Mouse (Mus musculus) MEL (cell line): ENCODE data around the gene Snapin. TPM values are rescaled to one million over a fixed set of nuclear protein-coding genes. Genes with fewer than 3 reads are reported as not detected.

ENCODE experiments used
- DNase-seq: peaks from one replicate; pipeline ENCODE4 v3.0.0; 2011; ENCODE audit warnings: low read depth, low spot score
- H3K27ac ChIP-seq: 2 replicates; pipeline ENCODE4 v1.5.1; 2012; ENCODE audit warnings: low read depth, mild to moderate bottlenecking, control low read depth, low read length, moderate library complexity; ENCODE audit not compliant: control insufficient read depth
- H3K27me3 ChIP-seq, 2 experiments: fragments of 150-350 bp in 1 of 2; sonication (generic) in 1 of 2; 2 replicates each; pipeline ENCODE4 v1.6.1; 2012; ENCODE audit warnings: low read length in 2 of 2, mild to moderate bottlenecking in 2 of 2, improper control_type of control experiment in 1 of 2, moderate library complexity in 1 of 2; ENCODE audit not compliant: insufficient read depth in 2 of 2, control insufficient read depth in 1 of 2
- H3K36me3 ChIP-seq, 2 experiments: 2 replicates each; pipeline ENCODE4 v1.6.1; 2012 to 2014; ENCODE audit warnings: low read length in 2 of 2, improper control_type of control experiment in 1 of 2, inconsistent platforms in 1 of 2, mild to moderate bottlenecking in 1 of 2; ENCODE audit not compliant: insufficient read depth in 2 of 2, control insufficient read depth in 1 of 2
- H3K4me1 ChIP-seq, 2 experiments: fragments of 150-350 bp in 1 of 2; sonication (generic) in 1 of 2; 2 replicates each; pipeline ENCODE4 v1.6.1; 2012; ENCODE audit warnings: low read length in 2 of 2, improper control_type of control experiment in 1 of 2, mild to moderate bottlenecking in 1 of 2; ENCODE audit not compliant: insufficient read depth in 2 of 2, control insufficient read depth in 1 of 2
- H3K4me3 ChIP-seq, 2 experiments: fragments of 150-350 bp in 1 of 2; sonication (generic) in 1 of 2; 2 replicates each; pipeline ENCODE4 v1.5.1; 2012; ENCODE audit warnings: low read depth in 2 of 2, low read length in 2 of 2, mild to moderate bottlenecking in 2 of 2, moderate library complexity in 2 of 2, control low read depth in 1 of 2, improper control_type of control experiment in 1 of 2; ENCODE audit not compliant: control insufficient read depth in 1 of 2, insufficient read depth in 1 of 2
- H3K79me2 ChIP-seq: 2 replicates; pipeline ENCODE4 v1.6.1; 2012; ENCODE audit warnings: mild to moderate bottlenecking, low read length, moderate library complexity; ENCODE audit not compliant: control insufficient read depth, poor library complexity, insufficient read depth
- H3K9ac ChIP-seq: 2 replicates; pipeline ENCODE4 v1.6.1; 2012; ENCODE audit warnings: low read depth, mild to moderate bottlenecking, control low read depth, low read length, moderate library complexity; ENCODE audit not compliant: control insufficient read depth, poor library complexity, severe bottlenecking
- H3K9me3 ChIP-seq: fragments of 150-350 bp; sonication (generic); replicated peaks from 2 replicates; pipeline ENCODE4 v1.6.1; 2012; ENCODE audit warnings: mild to moderate bottlenecking, low read length, improper control_type of control experiment, moderate library complexity; ENCODE audit not compliant: insufficient read depth
- BHLHE40 ChIP-seq: IDR thresholded peaks from 2 replicates; pipeline ENCODE4 v1.6.1; 2012; ENCODE audit warnings: low read depth, mild to moderate bottlenecking, inconsistent platforms, low read length, improper control_type of control experiment, borderline replicate concordance
- CHD1 ChIP-seq: IDR thresholded peaks from 2 replicates; pipeline ENCODE4 v1.6.1; 2012; ENCODE audit warnings: low read depth, mild to moderate bottlenecking, inconsistent platforms, low read length, improper control_type of control experiment
- CHD2 ChIP-seq: IDR thresholded peaks from 2 replicates; pipeline ENCODE4 v1.6.1; 2011; ENCODE audit warnings: low read length, improper control_type of control experiment
- CTCF ChIP-seq, 3 experiments: IDR thresholded peaks in 2 of 3; conservative IDR thresholded peaks in 1 of 3; 2 replicates each; pipeline ENCODE4 v1.5.1; 2011 to 2012; ENCODE audit warnings: low read length in 3 of 3, low read depth in 2 of 3, mild to moderate bottlenecking in 2 of 3, improper control_type of control experiment in 1 of 3, inconsistent platforms in 1 of 3, mixed read lengths in 1 of 3, moderate library complexity in 1 of 3; ENCODE audit not compliant: control insufficient read depth in 1 of 3, insufficient read depth in 1 of 3, poor library complexity in 1 of 3, severe bottlenecking in 1 of 3
- E2F4 ChIP-seq: IDR thresholded peaks from 2 replicates; pipeline ENCODE4 v1.6.1; 2011; ENCODE audit warnings: low read depth, low read length, improper control_type of control experiment, borderline replicate concordance
- ELF1 ChIP-seq: IDR thresholded peaks from 2 replicates; pipeline ENCODE4 v1.6.1; 2014; ENCODE audit warnings: low read depth, mild to moderate bottlenecking, inconsistent platforms, low read length, improper control_type of control experiment, moderate library complexity
- EP300 ChIP-seq, 2 experiments: IDR thresholded peaks; 2 replicates each; pipeline ENCODE4 v1.6.1; 2011; ENCODE audit warnings: improper control_type of control experiment in 2 of 2, low read length in 2 of 2, low read depth in 1 of 2, mild to moderate bottlenecking in 1 of 2
- GABPA ChIP-seq: IDR thresholded peaks from 2 replicates; pipeline ENCODE4 v1.6.1; 2012; ENCODE audit warnings: low read depth, mild to moderate bottlenecking, inconsistent platforms, low read length, improper control_type of control experiment, moderate library complexity
- HCFC1 ChIP-seq: IDR thresholded peaks from 2 replicates; pipeline ENCODE4 v1.6.1; 2012; ENCODE audit warnings: low read depth, mild to moderate bottlenecking, inconsistent platforms, low read length, improper control_type of control experiment, moderate library complexity
- KAT2A ChIP-seq: conservative IDR thresholded peaks from 2 replicates; pipeline ENCODE4 v1.6.1; 2012; ENCODE audit warnings: low read depth, low read length, improper control_type of control experiment, inconsistent platforms
- MAX ChIP-seq: IDR thresholded peaks from 2 replicates; pipeline ENCODE4 v1.6.1; 2011; ENCODE audit warnings: low read length, improper control_type of control experiment
- MXI1 ChIP-seq: IDR thresholded peaks from 2 replicates; pipeline ENCODE4 v1.6.1; 2011; ENCODE audit warnings: mild to moderate bottlenecking, low read depth, low read length, improper control_type of control experiment
- RAD21 ChIP-seq: IDR thresholded peaks from 2 replicates; pipeline ENCODE4 v1.6.1; 2011; ENCODE audit warnings: mild to moderate bottlenecking, low read depth, low read length, improper control_type of control experiment
- SMC3 ChIP-seq: IDR thresholded peaks from 2 replicates; pipeline ENCODE4 v1.6.1; 2011; ENCODE audit warnings: low read depth, low read length, improper control_type of control experiment
- TAL1 ChIP-seq: IDR thresholded peaks from 2 replicates; pipeline ENCODE4 v1.6.1; 2012; ENCODE audit warnings: mild to moderate bottlenecking, inconsistent platforms, low read length, moderate library complexity, mixed read lengths
- TCF12 ChIP-seq: IDR thresholded peaks from 2 replicates; pipeline ENCODE4 v1.6.1; 2014; ENCODE audit warnings: low read depth, mild to moderate bottlenecking, inconsistent platforms, low read length, improper control_type of control experiment, moderate library complexity
- USF1 ChIP-seq: IDR thresholded peaks from 2 replicates; pipeline ENCODE4 v1.6.1; 2014; ENCODE audit warnings: low read depth, mild to moderate bottlenecking, inconsistent platforms, low read length, improper control_type of control experiment, moderate library complexity
- USF2 ChIP-seq, 2 experiments: IDR thresholded peaks; 2 replicates each; pipeline ENCODE4 v1.6.1; 2011 to 2012; ENCODE audit warnings: improper control_type of control experiment in 2 of 2, low read length in 2 of 2, borderline replicate concordance in 1 of 2, inconsistent platforms in 1 of 2, low read depth in 1 of 2, mild to moderate bottlenecking in 1 of 2; ENCODE audit not compliant: insufficient read depth in 1 of 2
- ZC3H11A ChIP-seq: IDR thresholded peaks from 2 replicates; pipeline ENCODE4 v1.6.1; 2012; ENCODE audit warnings: low read depth, mild to moderate bottlenecking, inconsistent platforms, low read length, improper control_type of control experiment
- ZMIZ1 ChIP-seq: IDR thresholded peaks from 2 replicates; pipeline ENCODE4 v1.6.1; 2012; ENCODE audit warnings: low read depth, mild to moderate bottlenecking, inconsistent platforms, low read length, improper control_type of control experiment, moderate library complexity
- ZNF384 ChIP-seq: IDR thresholded peaks from 2 replicates; pipeline ENCODE4 v1.6.1; 2012; ENCODE audit warnings: low read depth, mild to moderate bottlenecking, inconsistent platforms, low read length, improper control_type of control experiment
- polyA plus RNA-seq, 2 experiments: library from polyadenylated mRNA; stranded (reverse) in 1 of 2; unstranded in 1 of 2; fragments of >175 nt in 1 of 2; fragments of >200 nt in 1 of 2; gene quantifications; 2 replicates each; pipeline versions ENCODE4 v1.2.1 to v1.2.4; 2012; ENCODE audit warnings: low replicate concordance in 2 of 2, low read depth in 1 of 2; ENCODE audit not compliant: insufficient read length in 2 of 2, insufficient read depth in 1 of 2, missing spikeins in 1 of 2
- total RNA-seq: library from RNA; depleted of rRNA; stranded (reverse); fragments of 300-350 nt; gene quantifications from 2 replicates; pipeline ENCODE4 v1.2.3, GENCODE M21; 2012

Snapin gene
- total and polyA plus RNA-seq, 3 experiments = 24.5 to 46.8 TPM; not detected in 1

- Histone ChIP-seq H3K27me3 (peaks cover 8 to 13% of the 10 kb centered on the region in 2 experiments), H3K27ac (no peak overlapping the region), H3K36me3 (no peaks in the 10 kb centered on the region), H3K9ac (no peak overlapping the region), H3K79me2 (no peaks in the 10 kb centered on the region), H3K4me3 (no peak overlapping the region), H3K9me3 (no peaks in the 10 kb centered on the region), H3K4me1 (no peaks in the 10 kb centered on the region)
- TF ChIP-seq CTCF (IDR thresholded peaks at IDR 0.05 in 2 of 3, conservative IDR thresholded peaks at IDR 0.05 in 1 of 3; ENCODE audit: control insufficient read depth in 1 of 3, insufficient read depth in 1 of 3, low read depth in 2 of 3, low read length in 3 of 3, poor library complexity in 1 of 3, severe bottlenecking in 1 of 3) (no peak), RAD21 (no peak), TCF12 (no peak), TAL1 (no peak), ZC3H11A (no peak), GABPA (no peak), KAT2A (no peak), E2F4 (no peak), CHD2 (no peak), USF2 (IDR thresholded peaks at IDR 0.05; ENCODE audit: borderline replicate concordance in 1 of 2, insufficient read depth in 1 of 2, low read depth in 1 of 2, low read length in 2 of 2) (no peak), MAX (no peak), SMC3 (no peak)
- no peak for DNase-seq
These were observed 28.3 kb downstream of the Snapin start for GRCm38 (mm10) chr3:90462579-90462978.

DNA sequence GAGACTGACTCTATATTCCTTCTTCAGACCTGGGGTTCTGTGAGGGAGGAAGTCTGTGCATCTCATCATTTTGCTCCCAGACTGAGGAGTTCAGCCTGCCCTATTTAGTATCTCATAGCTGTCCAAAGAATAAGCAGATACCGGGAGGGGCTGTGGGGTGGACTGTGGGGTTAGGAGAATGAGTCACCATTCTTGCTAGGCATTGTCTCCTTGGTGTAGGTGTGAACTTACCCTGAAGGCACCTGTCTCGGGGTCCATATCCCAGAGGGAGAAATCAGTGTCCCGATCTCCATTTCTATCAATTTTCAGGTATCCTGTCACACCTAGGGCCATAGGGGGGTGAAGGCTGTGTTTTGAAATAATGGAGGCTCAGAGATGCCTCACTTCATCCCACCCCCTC is 28.9 kb downstream of the Snapin start:
- H3K27me3 ChIP-seq = peaks cover 8 to 13% of the 10 kb centered on the region in 2 experiments
- DNase-seq = no peak
- no peaks in the 10 kb centered on the region for H3K36me3 ChIP-seq
- no peaks in the 10 kb centered on the region for H3K79me2 ChIP-seq
- no peak overlapping the region for H3K4me3 ChIP-seq
- H3K27ac ChIP-seq = no peak overlapping the region
- no peak overlapping the region for H3K9ac ChIP-seq
- no peaks in the 10 kb centered on the region for H3K4me1 ChIP-seq
- H3K9me3 ChIP-seq = no peaks in the 10 kb centered on the region
- TF ChIP-seq CHD1 (no peak), USF2 (IDR thresholded peaks at IDR 0.05; ENCODE audit: borderline replicate concordance in 1 of 2, insufficient read depth in 1 of 2, low read depth in 1 of 2, low read length in 2 of 2) (no peak), ZC3H11A (no peak), HCFC1 (no peak), ELF1 (no peak), MXI1 (no peak), ZMIZ1 (no peak), USF1 (no peak), E2F4 (no peak), BHLHE40 (no peak), RAD21 (no peak), ZNF384 (no peak), EP300 (IDR thresholded peaks at IDR 0.05; ENCODE audit: low read depth in 1 of 2, low read length in 2 of 2) (no peak)
